Mouse (Mus musculus) regulatory T cell (primary cell): Measurements from ENCODE around the gene Ubxn1.

Source experiments
- in situ Hi-C: fragments of 300-600 bp; cut with MboI, MseI; formaldehyde crosslinking; loops from one replicate; pipeline ENCODE4 v1.15.1; 2025; ENCODE audit warnings: high pct_unique_total_duplicates

Ubxn1 gene

DNA sequence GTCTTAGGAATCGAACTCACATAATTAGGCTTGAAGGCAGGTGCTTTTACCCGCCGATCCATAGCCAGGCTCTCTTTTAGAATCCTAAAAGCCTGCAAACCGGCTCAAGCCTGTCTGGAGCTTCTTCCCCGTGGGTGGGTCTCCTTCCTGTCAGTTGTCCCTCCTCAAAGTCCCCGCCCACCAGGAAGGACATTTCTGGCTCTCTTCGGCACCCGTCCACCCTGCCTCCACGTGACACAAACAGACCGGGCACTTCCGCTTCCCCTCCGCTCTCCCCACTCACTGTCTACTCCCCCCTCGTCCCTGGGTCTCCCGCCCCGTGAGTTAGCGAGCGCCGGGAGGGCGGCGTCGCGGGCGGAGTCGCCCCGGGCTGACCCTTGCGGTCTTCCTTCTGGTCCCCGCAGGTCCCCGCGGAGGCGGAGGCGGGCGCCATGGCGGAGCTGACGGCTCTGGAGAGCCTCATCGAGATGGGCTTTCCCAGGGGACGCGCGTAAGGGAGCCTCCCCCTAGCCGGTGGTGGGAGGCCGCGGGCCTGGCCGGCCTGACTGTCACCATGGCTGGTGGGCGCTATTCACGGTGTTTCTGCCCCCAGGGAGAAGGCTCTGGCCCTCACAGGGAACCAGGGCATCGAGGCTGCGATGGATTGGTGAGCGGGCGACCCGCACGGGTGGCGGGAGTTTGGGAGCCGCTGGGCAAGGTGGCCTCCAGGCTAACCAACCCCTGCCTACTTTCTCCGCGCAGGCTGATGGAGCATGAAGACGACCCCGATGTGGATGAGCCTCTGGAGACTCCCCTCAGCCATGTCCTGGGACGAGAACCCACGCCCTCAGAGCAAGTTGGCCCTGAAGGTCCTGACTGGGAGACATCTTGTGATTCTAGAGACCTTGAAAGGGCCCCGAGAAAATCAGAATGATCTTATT, at the start of gene Ubxn1:
Gene Ubxn1 (plus strand): TSS at position 230 of the 920 bp plus-strand sequence.
- in situ Hi-C loops, result no loop called here

DNA sequence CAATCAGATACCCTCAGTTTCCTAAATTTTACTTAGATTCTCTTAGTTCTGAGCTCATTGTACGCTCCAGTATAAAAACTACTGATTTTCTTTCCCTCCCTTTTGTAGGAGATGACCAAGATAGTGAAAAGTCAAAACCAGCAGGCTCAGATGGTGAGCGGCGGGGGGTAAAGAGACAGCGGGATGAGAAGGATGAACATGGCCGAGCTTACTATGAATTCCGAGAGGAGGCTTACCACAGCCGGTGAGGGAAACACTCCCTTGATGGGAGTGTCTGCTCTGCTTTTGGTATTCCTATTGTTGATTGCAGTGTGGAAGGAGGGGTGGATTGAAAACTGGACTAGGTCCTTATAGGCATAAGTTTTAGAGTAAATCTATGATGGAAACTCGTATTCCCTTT, 48.6 kb upstream of the Ubxn1 start:
- in situ Hi-C loops, result no loop called here

DNA sequence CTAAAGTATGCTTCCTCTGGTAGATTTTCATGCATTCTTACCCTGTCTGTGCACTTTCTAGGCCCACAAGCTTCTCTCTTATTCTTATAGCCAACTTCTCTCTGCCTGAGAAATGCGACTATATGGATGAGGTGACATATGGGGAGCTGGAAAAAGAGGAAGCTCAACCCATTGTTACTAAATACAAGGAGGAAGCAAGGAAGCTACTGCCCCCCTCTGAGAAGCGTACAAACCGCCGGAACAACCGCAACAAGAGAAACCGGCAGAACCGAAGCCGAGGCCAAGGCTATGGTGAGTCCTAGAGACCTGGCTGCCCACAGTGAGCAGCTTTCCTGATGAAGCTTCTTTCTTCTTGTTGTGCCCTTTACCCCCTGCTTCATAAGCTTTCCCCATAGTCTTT, 41.6 kb upstream of the Ubxn1 start, which contains the start of gene AC129217.1:
Gene AC129217.1 (plus strand): TSS at position 114 of the 400 bp plus-strand sequence.
- in situ Hi-C loops, result loop anchor here (25.0 kb wide), 1 partner anchor 242 kb away; the partner anchor contains the start of gene Slc22a8

GRCm38 (mm10) chr19:8830664-8831063, 40.6 kb upstream of the Ubxn1 start:
- in situ Hi-C loops, result loop anchor here (25.0 kb wide), 1 partner anchor 243 kb away; the partner anchor contains the start of gene Slc22a8

DNA sequence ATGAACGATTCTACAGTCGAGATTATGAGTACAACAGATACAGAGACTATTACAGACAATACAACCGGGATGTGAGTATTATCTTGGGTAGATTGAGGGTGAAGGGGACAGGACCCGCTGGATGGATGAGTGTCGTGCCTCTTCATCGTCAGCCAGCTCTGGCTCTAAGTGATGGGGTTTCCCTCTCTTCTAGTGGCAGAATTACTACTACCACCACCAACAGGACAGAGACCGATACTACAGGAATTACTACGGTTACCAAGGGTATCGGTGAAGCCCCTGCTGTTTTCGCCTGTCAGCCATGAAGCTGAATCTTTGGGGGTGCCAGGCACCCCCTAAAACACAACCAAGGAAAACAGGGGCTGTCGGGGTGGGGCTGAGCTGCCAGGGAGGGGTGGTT, 40.0 kb upstream of the Ubxn1 start:
- in situ Hi-C loops, result loop anchor here (25.0 kb wide), 1 partner anchor 244 kb away; the partner anchor contains the start of gene Slc22a8

GRCm38 (mm10) chr19:8832971-8833370, 38.3 kb upstream of the Ubxn1 start:
- in situ Hi-C loops, result loop anchor here (25.0 kb wide), 1 partner anchor 246 kb away; the partner anchor contains the start of gene Slc22a8

DNA sequence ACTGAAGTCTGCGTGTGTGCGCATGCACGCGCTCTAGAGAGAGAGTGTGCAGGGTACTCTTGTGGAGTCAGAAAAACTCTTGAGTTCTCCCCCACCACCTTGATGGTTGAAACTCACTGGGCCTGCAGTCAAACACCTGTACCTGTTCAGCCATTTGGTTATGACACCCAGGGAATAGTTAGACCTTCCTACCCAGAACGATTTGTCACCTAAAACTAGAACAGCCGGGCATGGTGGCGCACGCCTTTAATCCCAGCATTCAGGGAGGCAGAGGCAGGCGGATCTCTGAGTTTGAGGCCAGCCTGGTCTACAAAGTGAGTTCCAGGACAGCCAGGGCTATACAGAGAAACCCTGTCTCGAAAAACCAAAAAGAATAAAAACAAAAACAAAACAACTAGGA, 35.0 kb upstream of the Ubxn1 start:
- in situ Hi-C loops, result loop anchor here (5.0 to 25.0 kb wide), 3 partner anchors 61 to 249 kb away; partner anchors contain the start of genes Ganab and Slc22a8

- in situ Hi-C loops, result loop anchor here (5.0 to 25.0 kb wide), 3 partner anchors 60 to 250 kb away; partner anchors contain the start of genes Ganab and Slc22a8
Measured at GRCm38 (mm10) chr19:8837251-8837791, 34.0 kb upstream of the Ubxn1 start, which contains the start of gene Bscl2. Gene Bscl2, plus strand, starts transcription at chr19:8837467.

DNA sequence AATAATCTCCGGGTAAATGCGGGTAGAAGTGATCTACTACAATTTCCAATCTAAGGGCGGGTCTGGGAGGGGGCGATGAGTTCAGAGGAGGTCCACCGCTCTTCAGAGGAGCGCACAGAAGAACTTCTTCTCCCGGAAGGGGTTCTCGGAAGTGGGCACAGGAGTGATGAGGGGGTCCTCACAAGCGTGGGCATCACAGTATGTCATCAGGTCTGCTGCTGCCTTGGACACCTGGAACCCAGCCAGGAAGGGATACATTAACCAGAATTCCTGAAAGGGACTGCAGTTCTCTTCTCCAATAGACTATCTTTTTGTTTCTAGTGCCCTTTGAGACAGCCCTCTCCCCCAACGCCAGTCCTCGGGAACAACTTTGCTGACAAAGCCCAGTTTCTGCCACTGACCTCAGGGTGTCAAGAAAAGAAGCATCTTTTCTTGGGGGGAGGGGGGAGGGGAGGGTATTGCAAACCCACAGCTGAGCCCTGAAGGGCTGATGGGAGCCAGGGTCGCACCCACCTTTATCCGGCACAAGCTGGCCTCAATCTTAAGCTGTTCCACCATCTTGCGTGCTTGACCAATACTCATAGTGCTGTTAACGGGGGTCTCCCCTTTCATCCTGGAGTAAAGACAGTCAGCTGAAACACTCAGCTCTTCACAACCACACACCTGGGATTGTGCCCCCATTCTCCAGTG, 33.1 kb upstream of the Ubxn1 start:
- in situ Hi-C loops, result loop anchor here (5.0 to 25.0 kb wide), 3 partner anchors 59 to 251 kb away; partner anchors contain the start of genes Ganab and Slc22a8

DNA sequence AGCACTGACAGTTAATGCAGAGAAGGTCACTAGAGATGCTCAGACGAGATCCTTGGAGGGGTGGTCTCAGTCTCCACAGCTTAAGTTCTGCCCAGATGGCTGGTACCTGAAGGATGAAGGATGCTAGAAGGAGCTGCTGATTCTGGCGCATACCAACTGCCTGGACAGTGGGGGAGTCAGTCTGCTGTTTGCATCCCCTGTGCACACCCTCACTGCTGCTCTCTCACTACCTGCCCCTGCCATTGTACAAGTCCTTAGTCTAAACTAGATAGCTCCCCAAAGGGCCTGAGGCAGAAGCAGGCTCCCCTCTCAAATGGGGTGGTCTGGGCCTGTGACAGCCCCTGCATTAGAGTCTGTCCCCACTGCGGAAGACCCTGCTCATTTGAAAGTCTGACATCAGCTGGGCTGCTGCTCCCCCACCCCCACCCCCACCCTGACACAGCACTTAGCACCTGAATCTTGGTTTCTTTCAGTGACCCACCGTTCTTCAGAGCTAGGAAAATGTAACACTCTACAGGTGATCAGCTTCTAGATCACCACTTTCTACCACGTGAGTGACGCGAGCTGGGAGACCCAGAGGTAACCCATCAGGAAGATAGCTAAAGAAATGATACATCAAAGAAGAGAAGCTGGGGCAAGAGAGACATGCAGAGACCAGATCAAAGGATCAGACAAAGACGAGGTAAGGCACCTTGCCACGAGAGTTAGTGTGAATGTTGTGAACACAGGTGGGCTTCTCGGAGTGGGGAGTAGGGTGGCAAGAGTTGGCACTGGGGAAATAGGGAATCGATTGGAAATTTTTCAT, 32.0 kb upstream of the Ubxn1 start, which contains the start of gene Gng3:
Gene Gng3 (minus strand): TSS at position 92 of the 805 bp plus-strand sequence.
- in situ Hi-C loops, result loop anchor here (5.0 to 25.0 kb wide), 3 partner anchors 58 to 252 kb away; partner anchors contain the start of genes Ganab and Slc22a8

- in situ Hi-C loops, result loop anchor here (5.0 to 25.0 kb wide), 3 partner anchors 57 to 253 kb away; partner anchors contain the start of genes Ganab and Slc22a8
Measured at GRCm38 (mm10) chr19:8839908-8840791, 31.1 kb upstream of the Ubxn1 start.

GRCm38 (mm10) chr19:8841012-8841411, 30.3 kb upstream of the Ubxn1 start:
- in situ Hi-C loops, result loop anchor here (25.0 kb wide), 1 partner anchor 254 kb away; the partner anchor contains the start of gene Slc22a8

GRCm38 (mm10) chr19:8842961-8843360, 28.3 kb upstream of the Ubxn1 start:
- in situ Hi-C loops, result loop anchor here (25.0 kb wide), 1 partner anchor 256 kb away; the partner anchor contains the start of gene Slc22a8

DNA sequence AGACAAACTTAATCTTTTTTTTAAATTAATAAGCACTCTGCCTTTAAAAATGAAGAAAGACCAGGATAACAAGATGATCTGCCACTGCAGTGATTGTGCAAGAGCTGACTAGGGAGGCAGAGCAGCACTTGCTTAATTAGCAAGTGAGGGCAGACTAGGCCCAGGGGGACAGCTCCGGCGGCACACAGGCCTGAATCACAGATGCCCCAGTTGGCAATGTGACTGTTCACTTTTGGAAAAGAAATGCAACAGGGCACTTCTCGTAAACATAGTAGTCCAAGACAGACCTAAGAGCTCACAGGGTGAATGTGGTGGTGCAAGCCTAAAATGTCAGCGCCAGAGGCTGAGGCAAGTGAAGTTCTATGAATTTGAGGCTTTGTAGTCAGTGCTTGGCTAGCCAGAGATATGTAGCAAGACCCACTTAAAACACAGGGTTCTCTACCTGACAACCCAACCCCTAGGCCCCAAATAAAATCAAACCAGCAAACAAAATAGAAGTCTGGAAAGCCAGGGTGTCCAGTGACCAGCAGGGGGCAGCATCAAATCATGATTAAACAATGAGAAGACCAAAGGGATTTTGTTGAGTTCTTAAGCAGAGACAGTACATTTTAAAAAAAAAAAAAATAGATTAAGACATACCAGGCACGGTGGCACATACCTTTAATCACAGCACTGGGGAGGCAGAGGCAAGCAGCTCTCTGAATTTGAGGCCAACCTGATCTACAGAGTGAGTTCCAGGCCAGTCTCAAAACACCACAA, 26.7 kb upstream of the Ubxn1 start:
- in situ Hi-C loops, result loop anchor here (5.0 to 25.0 kb wide), 2 partner anchors 257 to 268 kb away; partner anchors contain the start of gene Slc22a8

DNA sequence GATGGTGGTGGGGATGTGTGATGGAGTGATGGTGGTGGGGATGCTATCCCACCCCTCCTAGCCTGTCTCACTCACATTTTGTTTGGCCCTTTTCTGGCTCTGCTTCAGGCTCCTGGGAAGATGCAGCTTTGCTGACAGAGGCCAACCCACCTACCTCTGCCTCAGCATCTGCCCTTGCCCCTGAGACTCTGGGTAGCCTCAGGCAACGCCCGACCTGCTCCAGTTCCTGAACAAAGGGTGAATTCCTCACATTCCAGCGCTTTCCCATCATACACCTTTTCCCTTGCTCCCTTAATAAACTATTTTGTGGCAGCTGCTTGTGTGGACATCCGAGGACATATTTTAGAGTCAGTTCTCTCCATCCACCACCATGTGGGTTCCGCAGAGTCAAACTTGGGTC, 22.9 kb upstream of the Ubxn1 start:
- in situ Hi-C loops, result loop anchor here (5.0 to 25.0 kb wide), 2 partner anchors 261 to 264 kb away; partner anchors contain the start of gene Slc22a8

DNA sequence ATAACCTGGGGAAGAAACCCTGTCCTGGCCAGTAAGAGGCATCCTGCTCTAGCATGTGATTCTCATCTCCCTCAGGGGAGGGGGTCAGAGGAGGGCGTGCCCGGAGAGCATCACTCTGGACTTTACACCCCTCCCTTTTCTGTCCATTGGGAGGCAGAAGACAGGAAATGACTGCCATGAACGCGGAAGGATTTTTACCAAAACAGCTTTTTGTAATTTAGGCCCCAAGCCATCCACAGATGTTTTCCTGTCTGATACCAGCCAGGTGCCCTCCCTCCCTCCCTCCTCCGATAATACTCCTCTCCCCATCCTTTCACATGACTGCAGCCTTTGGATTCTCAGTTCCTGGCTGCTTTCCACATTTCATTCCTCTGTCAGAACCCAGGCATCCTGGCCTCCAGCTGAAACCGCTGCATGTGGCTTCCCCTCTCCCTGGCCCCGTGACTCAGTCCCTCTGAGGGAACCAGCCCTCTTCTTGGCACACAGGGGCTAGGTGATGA, 20.8 kb upstream of the Ubxn1 start, which contains the start of gene Lrrn4cl:
Gene Lrrn4cl (plus strand): TSS at position 367 of the 500 bp plus-strand sequence.
- in situ Hi-C loops, result no loop called here

DNA sequence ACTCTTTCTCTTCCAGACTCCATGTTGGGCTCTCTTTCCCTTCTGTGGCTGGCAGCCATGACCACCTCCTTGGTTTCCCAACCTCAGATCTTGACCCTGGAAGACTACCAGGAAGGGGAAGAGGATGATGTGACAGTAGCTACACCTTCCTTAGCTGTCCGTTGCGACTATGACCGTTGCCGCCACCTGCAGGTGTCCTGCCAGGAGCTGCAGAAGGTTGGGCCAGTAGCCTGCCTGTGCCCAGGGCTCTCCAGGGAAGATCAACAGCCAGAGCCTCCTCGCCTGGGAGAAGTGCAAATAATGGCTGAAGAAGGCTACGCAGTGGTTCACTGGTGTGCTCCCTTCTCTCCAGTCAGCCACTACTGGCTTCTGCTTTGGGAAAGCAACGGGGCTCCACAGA, 19.7 kb upstream of the Ubxn1 start:
- in situ Hi-C loops, result no loop called here
